Mouse (Mus musculus) heart, embryonic 16.5 days (tissue): ENCODE measurements around the gene Pinlyp. TPM values are rescaled to one million over a fixed set of nuclear protein-coding genes. Genes with fewer than 3 reads are reported as not detected.

Experiments used
- polyA plus RNA-seq: library from polyadenylated mRNA; unstranded; fragments of >200 nt; fragmentation: Nextera tagmentation; extraction: Ambion mirVana; gene quantifications from 2 replicates; pipeline ENCODE4 v1.2.1, GENCODE M21; 2015

Gene Pinlyp
- polyA plus RNA-seq, 1 experiment from 2014 or later: 0.17 TPM

Other genes with a start within 250 kb of the Pinlyp start
- 16.6 and 16.8 TPM in 2 replicates for gene Zfp61, start 244.9 kb downstream of the Pinlyp start, polyA plus RNA-seq
- 5.1 and 5.2 TPM in 2 replicates for gene Zfp94, start 229.5 kb downstream of the Pinlyp start, polyA plus RNA-seq
- 0.17 and 0.30 TPM in 2 replicates for gene Tescl, start 212.2 kb downstream of the Pinlyp start, polyA plus RNA-seq
- gene Lypd5, start 196.9 kb downstream of the Pinlyp start, polyA plus RNA-seq: not detected in 2 replicates
- 5.2 and 10.9 TPM in 2 replicates for gene Kcnn4, start 175.9 kb downstream of the Pinlyp start, polyA plus RNA-seq
- gene Smg9, start 146.5 kb downstream of the Pinlyp start, polyA plus RNA-seq: 18.7 and 20.5 TPM in 2 replicates
- 0.29 TPM in 1 of 2 replicates, not detected in the other for gene Irgc1, start 93.8 kb downstream of the Pinlyp start, polyA plus RNA-seq
- 8.1 and 8.8 TPM in 2 replicates for gene Plaur, start 83.6 kb downstream of the Pinlyp start, polyA plus RNA-seq
- 1.2 and 1.3 TPM in 2 replicates for gene Cadm4, start 64.1 kb downstream of the Pinlyp start, polyA plus RNA-seq
- 40.9 and 43.0 TPM in 2 replicates for gene Zfp428, start 39.1 kb downstream of the Pinlyp start, polyA plus RNA-seq
- 0.26 and 0.35 TPM in 2 replicates for gene AC161166.1, start 33.7 kb downstream of the Pinlyp start, polyA plus RNA-seq
- 6.1 and 6.8 TPM in 2 replicates for gene Irgq, start 15.4 kb downstream of the Pinlyp start, polyA plus RNA-seq
- 79.7 and 91.5 TPM in 2 replicates for gene Xrcc1, start 171 bp upstream of the Pinlyp start, polyA plus RNA-seq
- 23.5 and 26.1 TPM in 2 replicates for gene Ethe1, start 41.4 kb upstream of the Pinlyp start, polyA plus RNA-seq
- gene Zfp575, start 41.5 kb upstream of the Pinlyp start, polyA plus RNA-seq: 0.87 and 0.96 TPM in 2 replicates
- 0.09 and 0.17 TPM in 2 replicates for gene Phldb3, start 64.6 kb upstream of the Pinlyp start, polyA plus RNA-seq
- 0.08 TPM in 1 of 2 replicates, not detected in the other for gene Lypd3, start 90.4 kb upstream of the Pinlyp start, polyA plus RNA-seq
- not detected in 2 replicates for gene Tex101, start 130.6 kb upstream of the Pinlyp start, polyA plus RNA-seq
- gene BC049730, start 163.1 kb upstream of the Pinlyp start, polyA plus RNA-seq: not detected in 2 replicates
- not detected in 2 replicates for gene Gm4763, start 180.8 kb upstream of the Pinlyp start, polyA plus RNA-seq
- gene Cd177, start 214.2 kb upstream of the Pinlyp start, polyA plus RNA-seq: 0.25 and 0.30 TPM in 2 replicates
- gene Ceacam10, start 231.1 kb upstream of the Pinlyp start, polyA plus RNA-seq: 0.22 TPM in 1 of 2 replicates, not detected in the other